Mouse (Mus musculus): Measurements from ENCODE around the gene Rspry1. TPM values are rescaled to one million over a fixed set of nuclear protein-coding genes. Genes with fewer than 3 reads are reported as not detected.

The Rspry1 gene
- 10 to 100 TPM; 50.4 to 53.6 TPM for polyA plus RNA-seq (2017; shearing (Covaris generic))

DNA sequence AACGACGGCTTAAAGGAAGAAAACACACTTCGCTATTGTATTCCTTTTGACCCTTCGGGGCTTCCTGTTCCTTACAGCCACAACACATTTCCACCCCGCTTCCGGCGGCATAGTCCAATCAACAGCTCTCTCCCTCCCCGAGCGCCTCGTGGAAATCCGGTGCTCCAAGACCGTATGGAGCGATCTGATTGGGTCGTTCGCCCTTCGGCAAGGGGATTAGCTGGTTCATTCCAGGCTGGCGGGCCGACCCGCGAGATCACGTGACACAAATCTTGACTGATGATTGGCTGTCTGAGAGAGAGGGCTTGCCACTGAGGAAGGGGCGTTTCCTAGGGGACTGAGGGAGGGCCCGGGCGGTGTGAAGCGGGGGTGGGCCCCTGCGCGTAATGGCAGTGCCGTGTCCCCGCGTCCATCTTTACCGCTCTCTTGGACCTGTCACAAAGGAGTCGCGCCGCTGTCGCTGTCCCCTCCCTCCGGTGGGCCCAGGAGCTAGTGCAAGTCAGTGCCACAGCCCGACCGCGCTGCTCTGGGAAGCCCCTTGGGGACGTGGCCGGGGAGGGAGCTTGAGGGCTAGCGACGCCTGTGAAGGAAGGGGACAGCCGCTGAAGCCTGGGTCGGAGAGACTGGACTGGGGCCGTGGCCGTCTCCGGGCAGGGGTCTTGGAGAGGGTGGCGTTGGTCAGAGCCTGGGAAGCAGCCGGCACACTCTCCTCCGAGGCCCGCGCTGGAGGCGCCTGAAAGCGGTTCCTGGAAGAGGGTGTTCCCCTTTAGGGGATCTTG lies at the start of gene Rspry1, which contains the start of gene Fam192a:
TSS of gene Rspry1 (plus strand) at position 331 of the 779 bp plus-strand sequence.
TSS of gene Fam192a (minus strand) at position 391 of the 779 bp plus-strand sequence.

DNA sequence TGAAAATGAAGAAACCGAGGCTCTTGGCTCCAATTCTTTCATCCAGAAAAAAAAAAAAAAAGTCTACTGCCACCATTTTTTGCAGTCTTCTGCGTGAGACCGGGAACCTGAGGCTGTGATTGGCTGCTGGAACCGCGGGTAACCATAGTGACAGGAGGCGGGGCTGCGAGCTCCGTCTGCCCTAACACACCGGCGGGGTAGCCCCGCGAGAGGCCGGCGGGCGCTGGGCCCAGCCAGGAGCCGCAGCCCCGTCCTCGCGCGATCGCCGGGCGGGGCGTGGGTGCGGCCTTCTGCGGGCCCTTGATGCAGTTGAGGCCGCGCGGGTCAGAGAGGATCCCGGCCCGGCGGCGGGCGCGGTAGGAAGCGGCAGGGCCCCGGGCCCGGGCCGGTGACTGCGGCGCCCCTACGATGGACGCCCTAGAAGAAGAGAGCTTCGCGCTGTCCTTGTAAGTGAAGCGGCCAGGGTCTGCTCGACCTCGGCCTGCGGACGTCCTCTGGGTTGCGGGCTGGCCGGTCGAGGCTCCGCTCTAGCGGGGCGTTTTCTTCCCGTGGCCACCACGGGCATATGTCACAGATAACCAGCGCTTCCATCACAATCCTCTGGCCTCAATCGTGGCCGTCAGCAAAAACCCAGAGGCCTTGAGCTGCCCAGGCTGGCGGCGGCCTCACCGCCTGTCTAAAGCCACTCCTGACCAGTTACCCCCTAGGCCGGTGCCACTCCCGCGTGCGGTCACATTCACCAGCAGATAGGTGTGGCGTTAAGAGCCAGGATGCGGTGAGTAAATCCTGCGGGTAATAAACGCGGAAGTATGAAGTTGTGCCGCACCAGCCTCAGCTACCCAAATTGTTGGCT lies 64.9 kb downstream of the Rspry1 start, which contains the start of gene Arl2bp:
TSS of gene Arl2bp (plus strand) at position 145 of the 853 bp plus-strand sequence.

DNA sequence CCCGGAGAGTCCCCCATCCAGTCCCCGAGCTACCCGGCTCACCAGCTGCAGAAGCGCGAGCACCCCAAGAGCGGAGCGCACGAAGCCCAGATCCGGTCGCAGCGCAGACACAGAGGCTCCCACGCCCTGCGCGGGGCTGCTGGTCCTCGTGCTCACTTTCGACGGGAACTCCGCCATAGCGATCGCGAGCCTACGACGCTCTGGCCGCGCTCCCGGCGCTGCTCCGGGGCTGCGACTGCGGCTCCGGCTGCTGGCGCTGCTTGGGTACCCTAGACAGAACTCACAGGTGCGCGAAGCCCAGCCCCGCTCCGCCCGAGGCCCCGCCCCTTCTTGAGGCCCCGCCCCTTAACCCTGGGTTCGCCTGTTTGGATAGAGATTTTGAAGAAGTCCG lies 94.3 kb downstream of the Rspry1 start, which contains the start of gene Pllp:
TSS of gene Pllp (minus strand) at position 285 of the 391 bp plus-strand sequence.

Other genes starting within 250 kb of the Rspry1 start
- gene Herpud1, start 215.5 kb upstream of the Rspry1 start, polyA plus RNA-seq (2017; shearing (Covaris generic)) = 100 to 1,000 TPM in 1 of 2 experiments, 10 to 100 TPM in 1; 93.6 to 104 TPM
- 100 to 1,000 TPM; 136 to 239 TPM for gene Nlrc5, start 167.6 kb upstream of the Rspry1 start, polyA plus RNA-seq (2017; shearing (Covaris generic))
- 1 to 10 TPM; 1.6 to 2.9 TPM for gene Cpne2, start 68.9 kb upstream of the Rspry1 start, polyA plus RNA-seq (2017; shearing (Covaris generic))
- gene Fam192a, start 60 bp downstream of the Rspry1 start, polyA plus RNA-seq (2017; shearing (Covaris generic)) = 10 to 100 TPM; 80.2 to 86.0 TPM
- gene Arl2bp, start 64.7 kb downstream of the Rspry1 start, polyA plus RNA-seq (2017; shearing (Covaris generic)) = 100 to 1,000 TPM; 183 to 201 TPM
- under 1 TPM; 0.21 to 0.25 TPM for gene Pllp, start 94.3 kb downstream of the Rspry1 start, polyA plus RNA-seq (2017; shearing (Covaris generic))
- gene Ccl22, start 143.7 kb downstream of the Rspry1 start, polyA plus RNA-seq (2017; shearing (Covaris generic)) = 10 to 100 TPM in 1 of 2 experiments, under 1 TPM in 1; 0.50 to 10.0 TPM
- 1 to 10 TPM in 1 of 2 experiments, not detected in 1; 1.0 TPM for gene Cx3cl1, start 170.1 kb downstream of the Rspry1 start, polyA plus RNA-seq (2017; shearing (Covaris generic))
- 1 to 10 TPM in 1 of 2 experiments, not detected in 1; 5.2 TPM for gene Ccl17, start 208.5 kb downstream of the Rspry1 start, polyA plus RNA-seq (2017; shearing (Covaris generic))
- gene Coq9, start 236.4 kb downstream of the Rspry1 start, polyA plus RNA-seq (2017; shearing (Covaris generic)) = 10 to 100 TPM; 53.5 to 59.9 TPM
- gene Ciapin1, start 236.4 kb downstream of the Rspry1 start, polyA plus RNA-seq (2017; shearing (Covaris generic)) = 10 to 100 TPM; 88.9 to 98.2 TPM